Mouse (Mus musculus): ENCODE data around the gene Acvrl1. TPM values are rescaled to one million over a fixed set of nuclear protein-coding genes. Genes with fewer than 3 reads are reported as not detected.

Acvrl1 gene
- polyA plus RNA-seq, 1 experiment from 2014 or later: 5.5 TPM

- DNase-seq (ENCODE audit: low spot score) (no peak), ATAC-seq (ENCODE audit: low FRiP score) (no peak)
- Histone ChIP-seq H3K36me3 (ENCODE audit: control insufficient read depth, insufficient read depth, low read length) (no peaks in the 10 kb centered on the region), H3K9ac (ENCODE audit: low read depth, low read length) (no peak overlapping the region), H3K9me3 (ENCODE audit: control insufficient read depth, low read length) (no peaks in the 10 kb centered on the region), H3K4me2 (replicated peaks; ENCODE audit: low read depth, low read length) (no peak overlapping the region), H3K4me3 (ENCODE audit: low read depth, low read length) (no peak overlapping the region), H3K27ac (ENCODE audit: low read depth, low read length) (no peak overlapping the region), H3K27me3 (ENCODE audit: control insufficient read depth, insufficient read depth, low read length) (no peaks in the 10 kb centered on the region), H3K4me1 (replicated peaks; ENCODE audit: control insufficient read depth, insufficient read depth, low read length) (no peaks in the 10 kb centered on the region)
- WGBS: 64% methylated on average over 5 of the region's 5 CpGs
Measured at GRCm38 (mm10) chr15:101182676-101183075, 54.4 kb downstream of the Acvrl1 start.

- no peak overlapping the region for H3K4me2 ChIP-seq (replicated peaks; ENCODE audit: low read depth, low read length)
- ATAC-seq (ENCODE audit: low FRiP score) (no peak), DNase-seq (ENCODE audit: low spot score) (no peak)
- H3K9me3 ChIP-seq (ENCODE audit: control insufficient read depth, low read length): no peaks in the 10 kb centered on the region
- no peak overlapping the region for H3K27ac ChIP-seq (ENCODE audit: low read depth, low read length)
- no peaks in the 10 kb centered on the region for H3K4me1 ChIP-seq (replicated peaks; ENCODE audit: control insufficient read depth, insufficient read depth, low read length)
- H3K4me3 ChIP-seq (ENCODE audit: low read depth, low read length): no peak overlapping the region
- no peaks in the 10 kb centered on the region for H3K27me3 ChIP-seq (ENCODE audit: control insufficient read depth, insufficient read depth, low read length)
- 99% methylated on average over 8 of the region's 8 CpGs for WGBS
- H3K9ac ChIP-seq (ENCODE audit: low read depth, low read length): no peak overlapping the region
- H3K36me3 ChIP-seq (ENCODE audit: control insufficient read depth, insufficient read depth, low read length): no peaks in the 10 kb centered on the region
Measured at GRCm38 (mm10) chr15:101184300-101184699, 56.0 kb downstream of the Acvrl1 start.

- Histone ChIP-seq H3K27me3 (ENCODE audit: control insufficient read depth, insufficient read depth, low read length) (no peaks in the 10 kb centered on the region), H3K36me3 (ENCODE audit: control insufficient read depth, insufficient read depth, low read length) (no peaks in the 10 kb centered on the region), H3K27ac (ENCODE audit: low read depth, low read length) (no peak overlapping the region), H3K9ac (ENCODE audit: low read depth, low read length) (no peak overlapping the region), H3K9me3 (ENCODE audit: control insufficient read depth, low read length) (no peaks in the 10 kb centered on the region), H3K4me1 (replicated peaks; ENCODE audit: control insufficient read depth, insufficient read depth, low read length) (no peaks in the 10 kb centered on the region), H3K4me3 (ENCODE audit: low read depth, low read length) (no peak overlapping the region), H3K4me2 (replicated peaks; ENCODE audit: low read depth, low read length) (no peak overlapping the region)
- no peak for ATAC-seq (ENCODE audit: low FRiP score)
- WGBS: 95% methylated on average over 3 of the region's 3 CpGs
- DNase-seq (ENCODE audit: low spot score): no peak
Measured at GRCm38 (mm10) chr15:101185549-101185948, 57.2 kb downstream of the Acvrl1 start.

- Histone ChIP-seq H3K4me3 (ENCODE audit: low read depth, low read length) (no peak overlapping the region), H3K9ac (ENCODE audit: low read depth, low read length) (no peak overlapping the region), H3K27me3 (ENCODE audit: control insufficient read depth, insufficient read depth, low read length) (no peaks in the 10 kb centered on the region), H3K36me3 (ENCODE audit: control insufficient read depth, insufficient read depth, low read length) (no peaks in the 10 kb centered on the region), H3K9me3 (ENCODE audit: control insufficient read depth, low read length) (no peaks in the 10 kb centered on the region), H3K4me1 (replicated peaks; ENCODE audit: control insufficient read depth, insufficient read depth, low read length) (no peaks in the 10 kb centered on the region), H3K27ac (ENCODE audit: low read depth, low read length) (no peak overlapping the region), H3K4me2 (replicated peaks; ENCODE audit: low read depth, low read length) (no peak overlapping the region)
- WGBS: 86% methylated on average over 5 of the region's 5 CpGs
- no peak for ATAC-seq (ENCODE audit: low FRiP score)
- no peak for DNase-seq (ENCODE audit: low spot score)
Measured at GRCm38 (mm10) chr15:101187907-101188306, 59.6 kb downstream of the Acvrl1 start.

- H3K36me3 ChIP-seq (ENCODE audit: control insufficient read depth, insufficient read depth, low read length): peaks cover 8% of the 10 kb centered on the region
- H3K27ac ChIP-seq (ENCODE audit: low read depth, low read length): no peak overlapping the region
- H3K4me3 ChIP-seq (ENCODE audit: low read depth, low read length): no peak overlapping the region
- no peak overlapping the region for H3K4me2 ChIP-seq (replicated peaks; ENCODE audit: low read depth, low read length)
- DNase-seq (ENCODE audit: low spot score) (no peak), ATAC-seq (ENCODE audit: low FRiP score) (no peak)
- H3K27me3 ChIP-seq (ENCODE audit: control insufficient read depth, insufficient read depth, low read length): no peaks in the 10 kb centered on the region
- H3K4me1 ChIP-seq (replicated peaks; ENCODE audit: control insufficient read depth, insufficient read depth, low read length): no peaks in the 10 kb centered on the region
- no peak overlapping the region for H3K9ac ChIP-seq (ENCODE audit: low read depth, low read length)
- WGBS: 85% methylated on average over 10 of the region's 10 CpGs
- no peaks in the 10 kb centered on the region for H3K9me3 ChIP-seq (ENCODE audit: control insufficient read depth, low read length)
Measured at GRCm38 (mm10) chr15:101189981-101190761, 61.8 kb downstream of the Acvrl1 start.

GRCm38 (mm10) chr15:101190762-101191150, 62.4 kb downstream of the Acvrl1 start:
- H3K36me3 ChIP-seq (ENCODE audit: control insufficient read depth, insufficient read depth, low read length): peaks cover 14% of the 10 kb centered on the region
- no peaks in the 10 kb centered on the region for H3K27me3 ChIP-seq (ENCODE audit: control insufficient read depth, insufficient read depth, low read length)
- WGBS: 77% methylated on average over 5 of the region's 5 CpGs
- H3K9ac ChIP-seq (ENCODE audit: low read depth, low read length): no peak overlapping the region
- no peak overlapping the region for H3K4me2 ChIP-seq (replicated peaks; ENCODE audit: low read depth, low read length)
- ATAC-seq (ENCODE audit: low FRiP score) (no peak), DNase-seq (ENCODE audit: low spot score) (no peak)
- H3K27ac ChIP-seq (ENCODE audit: low read depth, low read length): no peak overlapping the region
- no peaks in the 10 kb centered on the region for H3K9me3 ChIP-seq (ENCODE audit: control insufficient read depth, low read length)
- H3K4me1 ChIP-seq (replicated peaks; ENCODE audit: control insufficient read depth, insufficient read depth, low read length): no peaks in the 10 kb centered on the region
- H3K4me3 ChIP-seq (ENCODE audit: low read depth, low read length): no peak overlapping the region

- no peak for DNase-seq (ENCODE audit: low spot score)
- H3K4me1 ChIP-seq (replicated peaks; ENCODE audit: control insufficient read depth, insufficient read depth, low read length): no peaks in the 10 kb centered on the region
- H3K4me3 ChIP-seq (ENCODE audit: low read depth, low read length): no peak overlapping the region
- no peak overlapping the region for H3K4me2 ChIP-seq (replicated peaks; ENCODE audit: low read depth, low read length)
- no peaks in the 10 kb centered on the region for H3K9me3 ChIP-seq (ENCODE audit: control insufficient read depth, low read length)
- H3K27me3 ChIP-seq (ENCODE audit: control insufficient read depth, insufficient read depth, low read length): no peaks in the 10 kb centered on the region
- 24% methylated on average over 13 of the region's 13 CpGs for WGBS
- H3K36me3 ChIP-seq (ENCODE audit: control insufficient read depth, insufficient read depth, low read length): peaks cover 20% of the 10 kb centered on the region
- ATAC-seq (ENCODE audit: low FRiP score): no peak
- H3K9ac ChIP-seq (ENCODE audit: low read depth, low read length): no peak overlapping the region
- H3K27ac ChIP-seq (ENCODE audit: low read depth, low read length): no peak overlapping the region
Measured at GRCm38 (mm10) chr15:101191459-101192259, 63.3 kb downstream of the Acvrl1 start.

GRCm38 (mm10) chr15:101192260-101192640, 63.9 kb downstream of the Acvrl1 start:
- DNase-seq (ENCODE audit: low spot score) (no peak), ATAC-seq (ENCODE audit: low FRiP score) (no peak)
- H3K4me3 ChIP-seq (ENCODE audit: low read depth, low read length): no peak overlapping the region
- H3K4me2 ChIP-seq (replicated peaks; ENCODE audit: low read depth, low read length): no peak overlapping the region
- H3K9ac ChIP-seq (ENCODE audit: low read depth, low read length): no peak overlapping the region
- H3K27me3 ChIP-seq (ENCODE audit: control insufficient read depth, insufficient read depth, low read length): no peaks in the 10 kb centered on the region
- H3K4me1 ChIP-seq (replicated peaks; ENCODE audit: control insufficient read depth, insufficient read depth, low read length): no peaks in the 10 kb centered on the region
- H3K9me3 ChIP-seq (ENCODE audit: control insufficient read depth, low read length): no peaks in the 10 kb centered on the region
- WGBS: 55% methylated on average over 7 of the region's 7 CpGs
- peaks cover 20% of the 10 kb centered on the region for H3K36me3 ChIP-seq (ENCODE audit: control insufficient read depth, insufficient read depth, low read length)
- H3K27ac ChIP-seq (ENCODE audit: low read depth, low read length): no peak overlapping the region

- Histone ChIP-seq H3K4me2 (replicated peaks; ENCODE audit: low read depth, low read length) (no peak overlapping the region), H3K36me3 (ENCODE audit: control insufficient read depth, insufficient read depth, low read length) (peaks cover 20% of the 10 kb centered on the region), H3K9ac (ENCODE audit: low read depth, low read length) (no peak overlapping the region), H3K9me3 (ENCODE audit: control insufficient read depth, low read length) (no peaks in the 10 kb centered on the region), H3K27me3 (ENCODE audit: control insufficient read depth, insufficient read depth, low read length) (no peaks in the 10 kb centered on the region), H3K27ac (ENCODE audit: low read depth, low read length) (no peak overlapping the region), H3K4me3 (ENCODE audit: low read depth, low read length) (no peak overlapping the region), H3K4me1 (replicated peaks; ENCODE audit: control insufficient read depth, insufficient read depth, low read length) (no peaks in the 10 kb centered on the region)
- ATAC-seq (ENCODE audit: low FRiP score) (no peak), DNase-seq (ENCODE audit: low spot score) (no peak)
- WGBS: 82% methylated on average over 7 of the region's 7 CpGs
Measured at GRCm38 (mm10) chr15:101192651-101193050, 64.3 kb downstream of the Acvrl1 start.
